Mouse (Mus musculus) G1E (cell line): ENCODE data around the gene Gm49333.

Experiments
- CTCF ChIP-seq: IDR thresholded peaks from 2 replicates; pipeline ENCODE4 v1.5.1; 2012; ENCODE audit warnings: low read depth, low read length, inconsistent platforms, mixed read lengths
- GATA2 ChIP-seq: IDR thresholded peaks from 2 replicates; pipeline ENCODE4 v1.6.1; 2012; ENCODE audit warnings: low read depth, low read length, inconsistent platforms, borderline replicate concordance
- POLR2AphosphoS5 ChIP-seq: IDR thresholded peaks from 2 replicates; pipeline ENCODE4 v1.6.1; 2012; ENCODE audit warnings: low read depth, low read length, inconsistent platforms; ENCODE audit not compliant: insufficient replicate concordance

DNA sequence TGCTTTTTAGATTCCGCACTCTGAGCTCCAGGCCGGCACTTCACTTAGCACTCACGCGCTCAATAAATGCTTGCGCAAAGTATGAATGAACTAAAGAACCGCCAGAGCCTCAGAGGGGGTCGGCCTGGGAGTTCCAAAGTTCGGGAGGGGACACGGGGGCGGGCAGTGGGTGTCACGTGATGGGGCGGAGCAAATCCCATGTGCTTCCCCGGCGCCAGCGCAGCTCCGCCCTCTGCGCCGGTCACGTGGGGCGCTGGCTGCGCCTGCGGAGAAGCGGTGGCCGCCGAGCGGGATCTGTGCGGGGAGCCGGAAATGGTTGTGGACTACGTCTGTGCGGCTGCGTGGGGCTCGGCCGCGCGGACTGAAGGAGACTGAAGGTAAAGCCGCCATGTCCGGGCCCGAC is 61.1 kb downstream of the Gm49333 start:
- no peak for TF ChIP-seq CTCF
- no peak for TF ChIP-seq GATA2
- TF ChIP-seq POLR2AphosphoS5 = no peak
